Mouse (Mus musculus) cerebellum, adult 2 months (tissue): ENCODE data around the gene Pef1.

Experiments
- CTCF ChIP-seq: fragments of 200-500 bp; IDR thresholded peaks from 2 replicates; pipeline ENCODE4 v1.5.1; 2011; ENCODE audit warnings: low read depth, mild to moderate bottlenecking, control low read depth, low read length, moderate library complexity, borderline replicate concordance; ENCODE audit not compliant: insufficient read depth
- POLR2A ChIP-seq: fragments of 200-500 bp; IDR thresholded peaks from 2 replicates; pipeline ENCODE4 v1.6.1; 2011; ENCODE audit warnings: low read length, control low read depth, borderline replicate concordance; ENCODE audit not compliant: insufficient read depth

GRCm38 (mm10) chr4:130107444-130108131, 5.2 kb downstream of the Pef1 start:
- no peak for TF ChIP-seq CTCF
- peak; percentile 89; the same call in 1 of the 2 replicates for TF ChIP-seq POLR2A
